Mouse (Mus musculus) ES-E14 (cell line): ENCODE measurements around the gene a. TPM values are rescaled to one million over a fixed set of nuclear protein-coding genes. Genes with fewer than 3 reads are reported as not detected.
A peak's percentile ranks its signal among the peaks of the same experiment; 100 is the strongest.

Source experiments
- DNase-seq: peaks from one replicate; pipeline ENCODE4 v3.0.0-alpha.2; 2013; ENCODE audit warnings: low read depth, low spot score
- H3K27ac ChIP-seq: 2 replicates; pipeline ENCODE4 v1.5.1; 2012; ENCODE audit warnings: low read depth, mild to moderate bottlenecking, low read length, moderate library complexity, mixed read lengths; ENCODE audit not compliant: poor library complexity, insufficient read depth, severe bottlenecking
- H3K36me3 ChIP-seq: 2 replicates; pipeline ENCODE4 v1.6.1; 2012; ENCODE audit warnings: mild to moderate bottlenecking, low read length, moderate library complexity, mixed read lengths; ENCODE audit not compliant: control insufficient read depth, poor library complexity, insufficient read depth, severe bottlenecking
- H3K4me1 ChIP-seq, 2 experiments: fragments of 150-350 bp in 1 of 2; sonication (generic) in 1 of 2; 2 replicates each; pipeline ENCODE4 v1.6.1; 2012; ENCODE audit warnings: low read length in 2 of 2, mild to moderate bottlenecking in 1 of 2, mixed read lengths in 1 of 2; ENCODE audit not compliant: control insufficient read depth in 2 of 2, insufficient read depth in 2 of 2, poor library complexity in 1 of 2
- H3K4me3 ChIP-seq, 2 experiments: fragments of 150-350 bp in 1 of 2; sonication (generic) in 1 of 2; 2 replicates each; pipeline ENCODE4 v1.5.1; 2012; ENCODE audit warnings: low read length in 2 of 2, low read depth in 1 of 2, mild to moderate bottlenecking in 1 of 2, mixed read lengths in 1 of 2; ENCODE audit not compliant: insufficient read depth in 1 of 2, poor library complexity in 1 of 2, severe bottlenecking in 1 of 2
- H3K9ac ChIP-seq: 2 replicates; pipeline ENCODE4 v1.6.1; 2012; ENCODE audit warnings: low read depth, mild to moderate bottlenecking, low read length, mixed read lengths; ENCODE audit not compliant: poor library complexity, insufficient read depth, severe bottlenecking
- H3K9me3 ChIP-seq: fragments of 150-350 bp; sonication (generic); 2 replicates; pipeline ENCODE4 v1.6.1; 2012; ENCODE audit warnings: low read depth, mild to moderate bottlenecking, low read length; ENCODE audit not compliant: control insufficient read depth, insufficient read depth
- CHD2 ChIP-seq: IDR thresholded peaks from 2 replicates; pipeline ENCODE4 v1.6.1; 2014; ENCODE audit warnings: mild to moderate bottlenecking, low read depth, low read length, inconsistent platforms
- HCFC1 ChIP-seq: IDR thresholded peaks from 2 replicates; pipeline ENCODE4 v1.6.1; 2012; ENCODE audit warnings: low read length, inconsistent platforms, borderline replicate concordance; ENCODE audit not compliant: insufficient read depth
- MAFK ChIP-seq: IDR thresholded peaks from 2 replicates; pipeline ENCODE4 v1.6.1; 2014; ENCODE audit warnings: mild to moderate bottlenecking, low read depth, low read length, inconsistent platforms; ENCODE audit not compliant: insufficient read depth
- ZC3H11A ChIP-seq: IDR thresholded peaks from 2 replicates; pipeline ENCODE4 v1.6.1; 2012; ENCODE audit warnings: low read depth, mild to moderate bottlenecking, inconsistent platforms, low read length, borderline replicate concordance
- ZNF384 ChIP-seq: IDR thresholded peaks from 2 replicates; pipeline ENCODE4 v1.6.1; 2012; ENCODE audit warnings: low read depth, low read length, inconsistent platforms
- in situ Hi-C, 2 experiments: fragments of 600-800 bp; cut with MboI; formaldehyde crosslinking; loops; one replicate each; pipeline ENCODE4 v1.15.1; 2025; ENCODE audit warnings: low sequenced_read_pairs in 2 of 2, inconsistent platforms in 1 of 2; ENCODE audit not compliant: unreplicated experiment in 2 of 2
- total RNA-seq: library from RNA; depleted of rRNA; stranded (reverse); fragments of 300-350 nt; gene quantifications from 2 replicates; pipeline ENCODE4 v1.2.3, GENCODE M21; 2012

The a gene
- total RNA-seq, 1 experiment = 0.49 TPM

DNA sequence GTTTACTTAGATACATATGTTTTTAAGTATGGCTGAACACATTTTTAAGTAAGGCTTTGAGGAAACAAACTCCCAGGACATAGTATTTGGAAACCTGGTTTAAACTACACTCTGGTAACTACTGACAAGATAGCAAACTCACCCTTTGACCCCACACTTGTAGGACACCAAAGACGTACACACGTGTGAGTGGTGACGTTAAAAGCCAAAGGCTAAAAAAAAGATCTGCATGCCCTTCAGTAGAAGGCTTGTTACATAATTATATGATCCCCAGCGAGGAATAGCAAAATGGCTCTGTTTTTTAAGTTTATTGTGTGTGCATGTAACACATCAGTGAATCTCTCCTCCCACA, 289.0 kb downstream of the a start:
- H3K9ac ChIP-seq = no peak overlapping the region
- no peak for DNase-seq
- no peak overlapping the region for H3K27ac ChIP-seq
- no peaks in the 10 kb centered on the region for H3K36me3 ChIP-seq
- in situ Hi-C loops = no loop called here
- H3K4me3 ChIP-seq = no peak overlapping the region
- no peaks in the 10 kb centered on the region for H3K9me3 ChIP-seq
- no peak for TF ChIP-seq ZC3H11A
- no peak for TF ChIP-seq ZNF384
- no peak for TF ChIP-seq CHD2
- no peak for TF ChIP-seq MAFK
- TF ChIP-seq HCFC1 = no peak
- H3K4me1 ChIP-seq = peaks cover 7 to 17% of the 10 kb centered on the region in 2 experiments

DNA sequence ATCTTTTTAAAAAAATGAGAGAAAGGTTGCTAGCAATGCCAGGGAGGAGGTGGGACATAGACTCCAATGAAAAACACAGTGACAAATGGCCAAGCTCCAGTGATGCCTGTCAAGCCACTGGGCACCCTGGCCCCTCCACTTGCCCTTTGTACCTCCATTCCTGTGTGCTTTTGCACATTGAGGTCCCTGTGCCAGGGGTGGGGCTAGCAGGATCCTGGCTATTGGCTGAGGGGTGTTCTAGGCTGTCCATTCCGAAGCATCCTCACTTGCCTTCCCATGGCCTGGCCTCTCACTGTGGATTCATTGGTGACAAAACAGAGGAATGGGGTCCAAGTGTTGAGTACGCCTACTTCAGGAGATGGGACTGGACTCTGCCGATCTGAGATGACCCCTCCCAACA, 289.9 kb downstream of the a start:
- in situ Hi-C loops = no loop called here
- no peak overlapping the region for H3K27ac ChIP-seq
- no peaks in the 10 kb centered on the region for H3K9me3 ChIP-seq
- H3K36me3 ChIP-seq = no peaks in the 10 kb centered on the region
- H3K4me1 ChIP-seq = peaks cover 7 to 14% of the 10 kb centered on the region in 2 experiments
- DNase-seq = no peak
- no peak overlapping the region for H3K4me3 ChIP-seq
- TF ChIP-seq CHD2 = no peak
- TF ChIP-seq MAFK = no peak
- TF ChIP-seq ZNF384 = no peak
- no peak for TF ChIP-seq ZC3H11A
- no peak for TF ChIP-seq HCFC1
- H3K9ac ChIP-seq = no peak overlapping the region

DNA sequence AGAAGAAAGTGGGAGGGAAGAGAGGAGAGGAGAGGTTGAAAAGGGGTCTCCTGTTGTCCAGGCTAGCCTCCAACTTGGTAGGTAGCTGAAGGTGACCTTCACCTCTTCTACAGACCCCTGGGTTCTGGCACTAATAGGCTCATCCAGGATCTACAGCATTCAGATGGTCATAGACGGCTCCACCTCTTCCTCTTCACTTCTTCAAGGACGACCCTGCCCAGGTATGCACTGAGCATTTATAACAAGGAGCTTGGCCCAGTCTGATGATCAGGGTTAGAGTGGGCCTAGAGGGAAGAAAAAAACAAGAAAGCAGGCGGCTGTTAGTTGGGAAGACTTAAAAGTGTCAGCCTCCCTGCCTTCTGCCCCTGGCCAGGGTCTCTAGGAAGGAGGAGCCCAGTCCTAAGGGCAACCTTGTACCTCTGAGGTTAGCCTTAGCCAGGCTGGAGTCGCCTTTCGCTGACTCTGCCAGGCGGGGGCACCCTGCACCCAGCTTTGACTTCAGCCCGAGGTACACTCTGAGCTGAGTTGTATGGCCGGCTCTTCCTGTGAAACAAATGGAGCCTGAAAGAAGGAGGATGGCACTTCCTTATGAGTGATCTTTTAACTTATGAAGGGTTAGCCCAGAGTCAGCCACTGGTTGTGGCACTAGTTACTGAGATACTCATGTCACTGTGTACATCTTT, 291.1 kb downstream of the a start:
- peak; percentile 59 for DNase-seq
- TF ChIP-seq MAFK = no peak
- TF ChIP-seq ZNF384 = no peak
- peak; percentile 85; the same call in 1 of the 2 replicates for TF ChIP-seq ZC3H11A
- TF ChIP-seq CHD2 = no peak
- no peak for TF ChIP-seq HCFC1

DNA sequence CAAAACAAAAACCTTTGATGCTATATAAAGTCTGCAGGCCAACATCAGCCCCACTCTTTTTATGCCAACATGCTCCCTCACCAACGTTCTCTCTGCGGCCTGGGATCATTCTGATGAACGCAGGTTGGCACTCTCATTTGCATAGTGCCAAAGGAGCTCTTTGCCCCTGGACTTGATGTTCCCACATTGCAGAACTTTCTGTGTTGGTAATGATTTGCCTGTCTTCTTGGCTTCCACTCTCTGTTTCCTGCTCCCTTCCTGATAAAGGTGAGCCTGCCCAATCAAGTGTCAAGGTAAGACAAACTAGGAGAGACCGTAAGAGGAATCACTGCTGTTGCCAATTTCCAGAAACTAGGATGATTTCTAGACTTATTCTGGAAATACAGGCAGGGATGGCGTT, 293.3 kb downstream of the a start:
- in situ Hi-C loops = no loop called here
- H3K9ac ChIP-seq = no peak overlapping the region
- no peak overlapping the region for H3K27ac ChIP-seq
- DNase-seq = no peak
- peaks cover 3 to 10% of the 10 kb centered on the region in 2 experiments for H3K4me1 ChIP-seq
- TF ChIP-seq CHD2 (no peak), ZC3H11A (no peak), MAFK (no peak), HCFC1 (no peak), ZNF384 (no peak)
- no peak overlapping the region for H3K4me3 ChIP-seq
- no peaks in the 10 kb centered on the region for H3K36me3 ChIP-seq
- H3K9me3 ChIP-seq = no peaks in the 10 kb centered on the region

More for the DNA sequence above, 291.1 kb downstream of the a start:
- Histone ChIP-seq H3K9ac (no peak overlapping the region; the same call in 1 of the 2 replicates), H3K4me3 (no peak overlapping the region), H3K9me3 (no peaks in the 10 kb centered on the region), H3K27ac (no peak overlapping the region), H3K4me1 (peaks cover 7 to 14% of the 10 kb centered on the region in 2 experiments), H3K36me3 (no peaks in the 10 kb centered on the region)
- in situ Hi-C loops = no loop called here

DNA sequence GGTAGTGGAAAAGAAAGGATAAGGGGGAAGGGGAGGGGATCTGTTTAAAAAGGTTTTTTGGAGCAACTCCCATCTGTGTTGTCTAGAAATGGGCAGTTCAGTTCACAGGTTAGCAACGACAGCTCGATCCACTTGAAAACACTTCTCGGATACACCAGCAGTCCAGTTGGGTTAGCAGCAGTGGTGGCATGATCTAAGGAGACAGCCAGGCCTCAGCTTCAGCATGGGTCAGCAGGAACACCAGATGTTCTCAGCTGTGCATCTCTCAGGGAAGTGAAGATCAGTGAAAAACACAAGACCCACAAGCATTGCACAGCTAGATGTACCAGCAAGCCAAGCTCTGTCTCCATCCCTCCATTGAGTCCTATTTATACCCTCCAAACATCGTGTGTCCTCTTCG, 295.1 kb downstream of the a start:
- DNase-seq = no peak
- TF ChIP-seq HCFC1 (no peak), ZC3H11A (no peak), MAFK (no peak), CHD2 (no peak), ZNF384 (no peak)
- no peaks in the 10 kb centered on the region for H3K9me3 ChIP-seq

More for the DNA sequence above, 295.1 kb downstream of the a start:
- no peak overlapping the region for H3K9ac ChIP-seq
- H3K27ac ChIP-seq = no peak overlapping the region
- in situ Hi-C loops = no loop called here
- peaks cover 2 to 8% of the 10 kb centered on the region in 2 experiments; a peak in 1 of 4 replicates for H3K4me1 ChIP-seq
- no peaks in the 10 kb centered on the region for H3K36me3 ChIP-seq
- H3K4me3 ChIP-seq = no peak overlapping the region
